Mouse (Mus musculus) limb, embryonic 14.5 days (tissue): Measurements from ENCODE around the gene Tat. TPM values are rescaled to one million over a fixed set of nuclear protein-coding genes. Genes with fewer than 3 reads are reported as not detected.

Experiments
- ATAC-seq: fragments of 200-750 bp; cut with Nextera tagmentation; 2 replicates; pipeline ENCODE4 v1.8.0; 2017; ENCODE audit warnings: low read depth, moderate number of reproducible peaks, moderate TSS enrichment; ENCODE audit not compliant: low FRiP score
- DNase-seq: peaks from one replicate; pipeline ENCODE4 v3.0.0-alpha.2; 2015; ENCODE audit warnings: low spot score
- H3K27ac ChIP-seq: fragments of 300-500 bp; sonication (generic); replicated peaks from 2 replicates; pipeline ENCODE4 v1.5.1; 2014; ENCODE audit warnings: low read depth, mild to moderate bottlenecking, low read length, moderate library complexity, mixed read lengths
- H3K27me3 ChIP-seq: fragments of 300-500 bp; sonication (generic); 2 replicates; pipeline ENCODE4 v1.6.1; 2014; ENCODE audit warnings: low read length, mixed read lengths; ENCODE audit not compliant: control insufficient read depth, insufficient read depth
- H3K36me3 ChIP-seq: fragments of 300-500 bp; sonication (generic); 2 replicates; pipeline ENCODE4 v1.6.1; 2014; ENCODE audit warnings: mild to moderate bottlenecking, low read length, moderate library complexity, mixed read lengths; ENCODE audit not compliant: control insufficient read depth, insufficient read depth
- H3K4me1 ChIP-seq: fragments of 300-500 bp; sonication (generic); 2 replicates; pipeline ENCODE4 v1.6.1; 2014; ENCODE audit warnings: antibody characterized with exemption, low read length, mixed read lengths; ENCODE audit not compliant: control insufficient read depth, insufficient read depth
- H3K4me2 ChIP-seq: fragments of 300-500 bp; sonication (generic); replicated peaks from 2 replicates; pipeline ENCODE4 v1.6.1; 2014; ENCODE audit warnings: low read depth, mild to moderate bottlenecking, low read length, moderate library complexity; ENCODE audit not compliant: severe bottlenecking
- H3K4me3 ChIP-seq: fragments of 300-500 bp; sonication (generic); replicated peaks from 2 replicates; pipeline ENCODE4 v1.5.1; 2014; ENCODE audit warnings: low read length
- H3K9ac ChIP-seq: fragments of 300-500 bp; sonication (generic); 2 replicates; pipeline ENCODE4 v1.6.1; 2014; ENCODE audit warnings: mild to moderate bottlenecking, low read depth, low read length, moderate library complexity; ENCODE audit not compliant: severe bottlenecking
- H3K9me3 ChIP-seq: fragments of 300-500 bp; sonication (generic); 2 replicates; pipeline ENCODE4 v1.6.1; 2016; ENCODE audit warnings: low read length; ENCODE audit not compliant: control insufficient read depth
- POLR2A ChIP-seq: fragments of 200-500 bp; IDR thresholded peaks from 2 replicates; pipeline ENCODE4 v1.8.0; 2012; ENCODE audit warnings: inconsistent platforms, mild to moderate bottlenecking, moderate library complexity, borderline replicate concordance; ENCODE audit not compliant: insufficient read depth, insufficient read length; ENCODE audit errors: extremely low read depth
- WGBS: fragments of 180-500 bp; shearing (Covaris S2); extraction: QIAGEN DNeasy Blood & Tissue Kit; methylation state at CpG from one replicate; pipeline ENCODE4 v1.1.7; 2014; 5-methylcytosine and 5-hydroxymethylcytosine counted together
- polyA plus RNA-seq, 2 experiments: library from polyadenylated mRNA; depleted of rRNA in 1 of 2; stranded (reverse) in 1 of 2; unstranded in 1 of 2; fragments of >200 nt; fragmentation: Nextera tagmentation in 1 of 2; extraction: Ambion mirVana in 1 of 2; gene quantifications; 2 replicates each; pipeline versions ENCODE4 v1.2.1 to v1.2.3; 2012 to 2014

Tat gene
- polyA plus RNA-seq, 2 experiments, result 0.09 TPM; not detected in 1

DNA sequence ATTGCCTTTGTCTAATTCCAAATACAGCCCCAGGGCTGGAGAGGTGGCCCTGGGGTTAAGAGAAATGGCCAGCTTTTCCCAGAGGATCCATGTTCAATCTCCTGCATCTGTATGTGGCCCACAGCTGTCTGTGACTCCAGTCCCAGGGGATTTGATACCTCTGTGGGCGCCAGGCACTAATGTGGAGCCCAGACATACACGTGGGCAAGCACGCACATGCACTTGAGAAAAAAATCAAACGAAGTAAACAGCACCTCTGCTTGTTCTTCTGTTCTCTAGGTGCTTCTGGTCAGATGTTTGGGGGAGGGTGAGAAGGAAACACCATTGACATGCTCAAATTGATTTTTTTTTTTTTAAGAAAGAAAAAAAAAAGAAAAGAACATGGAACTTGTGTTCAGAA, 26.1 kb upstream of the Tat start:
- 68% methylated on average over 4 of the region's 4 CpGs for WGBS
- no peak for TF ChIP-seq POLR2A
- Histone ChIP-seq H3K27me3 (peaks cover 36% of the 10 kb centered on the region), H3K27ac (no peak overlapping the region), H3K36me3 (no peaks in the 10 kb centered on the region), H3K4me2 (no peak overlapping the region), H3K4me1 (peaks cover 8% of the 10 kb centered on the region), H3K9ac (no peak overlapping the region), H3K4me3 (no peak overlapping the region), H3K9me3 (no peaks in the 10 kb centered on the region)
- no peak for ATAC-seq
- no peak for DNase-seq

DNA sequence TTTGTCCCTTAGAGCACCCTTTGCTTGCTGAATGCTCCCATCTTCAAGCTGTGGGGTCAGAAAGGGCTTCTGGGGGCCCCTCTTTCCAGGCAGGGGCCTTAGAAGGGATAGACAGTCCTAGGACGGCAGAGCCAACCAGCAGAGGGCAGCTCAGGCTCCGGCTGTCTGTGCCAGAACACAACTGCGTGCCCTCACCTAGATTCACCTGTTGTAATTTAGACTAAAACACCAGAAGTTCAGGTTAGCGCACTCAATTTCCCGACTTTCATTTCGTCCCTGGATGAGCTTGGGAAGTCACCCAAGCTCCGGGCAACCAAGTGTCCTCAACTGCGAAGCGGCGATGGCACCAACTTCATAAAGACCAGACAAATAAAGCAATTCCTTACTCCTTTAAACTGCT, 21.4 kb upstream of the Tat start:
- Histone ChIP-seq H3K9ac (no peak overlapping the region), H3K4me3 (no peak overlapping the region), H3K4me1 (no peaks in the 10 kb centered on the region), H3K4me2 (no peak overlapping the region), H3K27ac (no peak overlapping the region), H3K27me3 (peaks cover 13% of the 10 kb centered on the region; the same call in 1 of the 2 replicates), H3K36me3 (no peaks in the 10 kb centered on the region), H3K9me3 (no peaks in the 10 kb centered on the region)
- no peak for TF ChIP-seq POLR2A
- ATAC-seq (no peak), DNase-seq (no peak)
- WGBS, result 66% methylated on average over 10 of the region's 10 CpGs

DNA sequence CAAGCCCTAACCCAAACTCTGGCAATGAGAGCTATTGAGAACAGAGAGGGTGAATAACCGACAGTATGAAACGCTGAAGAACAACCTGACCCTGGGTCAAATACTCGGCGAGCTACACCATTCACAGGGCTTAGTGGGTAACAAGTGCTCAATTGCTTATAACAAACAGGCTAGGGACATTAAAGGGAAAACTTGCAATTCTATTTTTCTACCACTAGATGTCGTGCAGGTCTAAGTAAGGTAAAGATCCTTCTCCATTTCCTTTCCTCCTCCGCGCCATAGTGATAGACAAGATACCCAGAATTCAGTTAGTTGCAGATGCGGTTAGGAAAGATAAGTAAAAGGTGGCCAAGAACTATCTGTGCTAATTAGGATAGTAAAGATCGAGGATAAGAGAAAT, 19.9 kb upstream of the Tat start:
- no peak for TF ChIP-seq POLR2A
- Histone ChIP-seq H3K9me3 (no peaks in the 10 kb centered on the region), H3K27ac (no peak overlapping the region), H3K4me1 (no peaks in the 10 kb centered on the region), H3K4me3 (no peak overlapping the region), H3K9ac (no peak overlapping the region), H3K27me3 (peaks cover 13% of the 10 kb centered on the region; the same call in 1 of the 2 replicates), H3K4me2 (no peak overlapping the region), H3K36me3 (no peaks in the 10 kb centered on the region)
- DNase-seq (peak; percentile 64), ATAC-seq (no peak)
- WGBS, result 8% methylated on average over 9 of the region's 9 CpGs

DNA sequence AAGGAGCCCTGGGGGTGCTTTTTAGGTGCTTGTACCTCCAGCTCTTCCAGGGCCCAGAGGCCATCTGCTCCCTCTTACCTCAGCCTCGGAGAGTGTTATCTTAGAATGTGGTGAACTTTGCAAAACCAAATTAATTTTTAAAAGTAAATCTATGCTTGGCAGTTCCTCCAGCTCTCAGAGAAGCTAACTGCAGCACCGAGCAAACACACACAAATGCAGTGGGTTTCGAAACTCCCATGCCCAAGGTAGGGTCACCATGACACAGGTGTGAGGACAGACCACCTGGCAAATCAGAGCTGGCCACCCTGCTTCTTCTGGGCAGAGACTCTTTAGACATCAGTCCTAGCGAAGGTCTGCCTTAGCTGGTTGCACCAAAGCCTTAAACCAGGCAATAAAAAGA, 17.3 kb upstream of the Tat start:
- Histone ChIP-seq H3K9ac (no peak overlapping the region), H3K4me2 (no peak overlapping the region), H3K27ac (no peak overlapping the region), H3K4me1 (no peaks in the 10 kb centered on the region), H3K4me3 (no peak overlapping the region), H3K27me3 (peaks cover 13% of the 10 kb centered on the region; the same call in 1 of the 2 replicates), H3K36me3 (no peaks in the 10 kb centered on the region), H3K9me3 (no peaks in the 10 kb centered on the region)
- DNase-seq, result no peak
- TF ChIP-seq POLR2A, result no peak
- 85% methylated on average over 4 of the region's 4 CpGs for WGBS
- no peak for ATAC-seq

DNA sequence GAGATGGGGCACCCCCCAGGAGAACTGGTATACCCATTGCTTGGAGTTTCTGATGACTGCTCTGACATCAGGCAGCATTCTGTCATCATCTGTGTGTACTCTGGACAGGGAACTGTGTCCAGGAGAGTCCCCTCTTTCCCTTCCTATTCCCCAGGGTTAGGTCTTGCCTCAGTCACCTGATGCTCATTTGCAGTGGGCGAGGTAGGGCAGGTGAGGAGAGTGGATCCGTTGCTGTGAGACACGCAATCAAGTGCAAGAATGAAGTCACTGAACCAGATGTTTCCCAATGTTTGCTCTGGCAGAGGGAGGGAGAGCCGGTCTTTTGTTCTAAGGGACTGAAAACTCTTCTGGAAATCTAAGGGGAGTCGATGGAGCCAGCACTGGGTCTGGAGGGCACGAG, 10.9 kb upstream of the Tat start:
- 75% methylated on average over 6 of the region's 6 CpGs for WGBS

More for the DNA sequence above, 10.9 kb upstream of the Tat start:
- no peak overlapping the region for H3K27ac ChIP-seq
- ATAC-seq (no peak), DNase-seq (no peak)
- no peak overlapping the region for H3K4me3 ChIP-seq
- H3K36me3 ChIP-seq, result no peaks in the 10 kb centered on the region
- 0 out of 2 replicates have a peak, but pooled peaks cover under 1% of the 10 kb centered on the region for H3K4me1 ChIP-seq
- TF ChIP-seq POLR2A, result no peak
- H3K9me3 ChIP-seq, result no peaks in the 10 kb centered on the region
- H3K9ac ChIP-seq, result no peak overlapping the region
- H3K27me3 ChIP-seq, result no peaks in the 10 kb centered on the region
- H3K4me2 ChIP-seq, result no peak overlapping the region
